Mouse (Mus musculus) CD4-positive, CD25-positive, alpha-beta regulatory T cell, adult 4 months (primary cell): Measurements from ENCODE around the gene Pon2. TPM values are rescaled to one million over a fixed set of nuclear protein-coding genes. Genes with fewer than 3 reads are reported as not detected.

Source experiments
- ATAC-seq: one replicate; pipeline ENCODE4 v1.8.0; 2017
- polyA plus RNA-seq, 2 experiments: library from polyadenylated mRNA; unstranded; fragments of 100-300 nt; shearing (Covaris generic); gene quantifications; one replicate each; pipeline ENCODE4 v1.2.1; 2017

Pon2 gene
- polyA plus RNA-seq, 2 experiments from 2014 or later, result 48.6 to 50.8 TPM

DNA sequence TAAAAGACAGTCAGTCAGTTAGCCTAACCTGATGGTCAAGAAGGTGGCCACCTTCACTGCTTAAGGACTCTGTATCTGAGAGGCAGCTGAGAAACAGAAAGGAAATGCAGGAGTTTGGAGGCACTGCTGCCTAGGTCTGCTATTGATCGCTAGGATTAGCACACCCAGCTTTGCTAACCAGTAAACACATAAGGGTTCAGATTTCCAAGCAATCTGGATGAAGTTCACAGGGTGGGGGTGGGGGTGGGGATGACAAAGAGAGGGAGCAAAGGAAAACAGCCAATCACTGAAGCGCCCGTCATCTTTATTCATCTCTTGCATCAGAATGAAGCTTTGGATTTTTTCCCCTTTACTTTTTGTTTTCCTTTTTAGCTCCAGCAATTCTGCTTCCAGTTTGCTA is 76.2 kb downstream of the Pon2 start:
- no peak for ATAC-seq

DNA sequence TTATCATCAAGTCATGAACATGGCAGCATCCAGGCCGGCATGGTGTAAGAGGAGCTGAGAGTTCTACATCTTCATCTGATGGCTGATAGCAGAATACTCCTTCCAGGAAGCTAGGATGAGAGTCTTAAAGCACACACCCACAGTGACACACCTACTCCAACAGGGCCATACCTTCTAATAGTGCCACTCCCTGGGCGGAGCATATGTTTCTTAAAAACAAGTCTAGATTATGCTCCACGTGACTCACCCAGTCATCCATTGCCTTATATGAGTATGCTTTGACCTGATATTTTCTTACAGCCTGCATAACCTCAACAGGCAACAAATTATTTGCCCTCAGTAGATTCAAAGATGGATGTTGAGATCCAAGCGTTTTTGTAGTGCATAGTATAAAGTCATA is 80.1 kb downstream of the Pon2 start:
- ATAC-seq, result no peak

Other genes starting within 250 kb of the Pon2 start
- not detected for gene Pon1, start 104.5 kb downstream of the Pon2 start, polyA plus RNA-seq
- 10 to 100 TPM; 21.5 to 23.3 TPM for gene Pon3, start 42.2 kb downstream of the Pon2 start, polyA plus RNA-seq
- under 1 TPM in 1 of 2 experiments, not detected in 1; 0.40 TPM for gene Asb4, start 84.9 kb upstream of the Pon2 start, polyA plus RNA-seq
- gene Pdk4, start 197.9 kb upstream of the Pon2 start, polyA plus RNA-seq, result not detected